ENCODE assay signal across 8 mouse cellular contexts in the genomic region with DNA sequence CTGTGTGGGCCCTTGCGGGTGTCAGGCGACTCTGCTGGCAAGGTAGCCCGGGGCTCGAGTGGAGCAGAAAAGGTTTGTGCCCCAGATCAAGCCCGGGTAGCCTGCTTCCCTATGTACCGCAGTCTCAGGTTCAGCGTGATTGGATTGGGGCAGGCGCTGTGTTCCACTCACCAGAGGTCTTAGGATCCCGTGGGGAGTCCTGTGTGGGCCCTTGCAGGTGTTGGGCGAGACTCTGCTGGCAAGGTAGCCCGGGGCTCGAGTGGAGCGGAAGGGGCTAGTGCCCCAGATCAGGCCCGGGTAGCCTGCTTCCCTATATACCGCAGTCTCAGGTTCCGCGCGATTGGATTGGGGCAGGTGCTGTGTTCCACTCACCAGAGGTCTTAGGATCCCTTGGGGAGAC.
DNase-seq lines count a peak whose midpoint lies in the region; TF ChIP-seq lines count a peak whose summit lies in the region.
"Not testable (repeated sequence)": the region's sequence is repeated elsewhere in the genome, so short reads cannot be mapped to it uniquely, and the experiment has no call there.

No protein-coding gene starts in this region.

- peak; percentile 10 for DNase-seq in adrenal gland, adult 2 months
- DNase-seq in gastrocnemius, adult 2 months = peak; percentile 12
- DNase-seq in heart, adult 2 months = peak; percentile 11 to 19
- DNase-seq in kidney, adult 11 months = peak; percentile 12
- peak; percentile 0 for DNase-seq in layer of hippocampus, adult 18-20 months (ENCODE audit: low spot score in 2 of 2)
- peak; percentile 3 for DNase-seq in ovary, postnatal 36 days (ENCODE audit: low spot score)
- DNase-seq in thymus, postnatal 25 days = peak; percentile 1
- peak; percentile 2 for DNase-seq in urinary bladder, postnatal 14 days (ENCODE audit: low spot score)

- TF ChIP-seq CTCF in gastrocnemius, adult 2 months (IDR thresholded peaks at IDR 0.05); heart, adult 2 months (IDR thresholded peaks at IDR 0.05): not testable (repeated sequence)

- WGBS in heart, adult 2 months = 80% methylated on average over 18 of the region's 18 CpGs

- not testable (repeated sequence) for TF ChIP-seq EP300 in heart, adult 2 months (IDR thresholded peaks at IDR 0.05; ENCODE audit: insufficient read depth, low read depth, low read length)

- not testable (repeated sequence) for H3K79me2 ChIP-seq in heart, adult 2 months (replicated peaks; ENCODE audit: control insufficient read depth, insufficient read depth, low read length)

- not testable (repeated sequence) for H3K9ac ChIP-seq in heart, adult 2 months (ENCODE audit: low read depth, low read length)

- H3K27me3 ChIP-seq in heart, adult 2 months (ENCODE audit: control insufficient read depth, insufficient read depth, low read length) = not testable (repeated sequence)

- H3K4me1 ChIP-seq in heart, adult 2 months (ENCODE audit: control insufficient read depth, insufficient read depth, low read length) = not testable (repeated sequence)

- not testable (repeated sequence) for H3K36me3 ChIP-seq in heart, adult 2 months (ENCODE audit: control insufficient read depth, insufficient read depth, low read length)

- not testable (repeated sequence) for H3K4me3 ChIP-seq in gastrocnemius, adult 2 months; heart, adult 2 months

- H3K27ac ChIP-seq in gastrocnemius, adult 2 months; heart, adult 2 months: not testable (repeated sequence)

- not testable (repeated sequence) for TF ChIP-seq POLR2A in heart, adult 2 months (IDR thresholded peaks at IDR 0.05; ENCODE audit: insufficient read depth, low read depth, low read length)

- intact Hi-C loops in gastrocnemius, adult 2 months (cut with DNase I); heart, adult 2 months (cut with DNase I): not testable (repeated sequence)
